Mouse (Mus musculus): ENCODE results near the gene Pdhx.

Gene Pdhx

GRCm38 (mm10) chr2:102987708-102988010 lies 85.7 kb downstream of the Pdhx start:
- no peak for DNase-seq (ENCODE audit: low spot score)

DNA sequence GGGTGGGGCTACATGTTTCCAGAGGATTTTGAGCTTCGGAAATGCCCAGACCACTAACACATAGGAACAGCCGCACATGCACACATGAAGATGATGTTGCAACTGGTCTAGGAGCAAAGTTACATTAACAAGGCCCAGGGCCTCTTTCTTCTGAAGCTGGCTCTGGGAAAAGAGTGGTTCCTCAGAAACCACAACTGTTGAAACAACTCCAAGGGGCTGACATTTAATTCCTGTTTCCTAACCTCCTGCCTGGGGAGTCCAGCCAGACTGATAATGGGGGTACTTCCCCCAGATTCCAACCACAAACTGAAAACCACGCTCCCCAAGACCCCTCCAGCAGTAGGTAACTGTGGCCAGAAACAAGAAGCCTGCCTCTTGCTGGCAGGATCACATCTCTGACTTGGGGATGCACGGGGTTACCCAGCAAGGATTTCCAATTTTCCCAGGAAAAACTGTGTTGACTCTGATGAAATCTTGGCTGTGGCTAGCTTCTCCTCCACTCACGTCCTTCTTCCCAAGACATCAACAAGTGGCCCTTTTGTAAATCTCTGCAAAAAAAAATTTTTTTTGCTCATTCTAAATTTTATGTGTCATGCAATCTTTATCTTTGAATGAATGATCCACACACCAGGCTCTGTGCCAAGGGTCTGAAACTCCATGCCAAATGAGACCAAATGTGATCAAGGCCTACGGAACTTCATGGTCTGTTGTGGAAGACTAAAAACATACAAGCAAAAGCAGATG lies 86.2 kb downstream of the Pdhx start:
- peak; percentile 26 for DNase-seq (ENCODE audit: low spot score)

DNA sequence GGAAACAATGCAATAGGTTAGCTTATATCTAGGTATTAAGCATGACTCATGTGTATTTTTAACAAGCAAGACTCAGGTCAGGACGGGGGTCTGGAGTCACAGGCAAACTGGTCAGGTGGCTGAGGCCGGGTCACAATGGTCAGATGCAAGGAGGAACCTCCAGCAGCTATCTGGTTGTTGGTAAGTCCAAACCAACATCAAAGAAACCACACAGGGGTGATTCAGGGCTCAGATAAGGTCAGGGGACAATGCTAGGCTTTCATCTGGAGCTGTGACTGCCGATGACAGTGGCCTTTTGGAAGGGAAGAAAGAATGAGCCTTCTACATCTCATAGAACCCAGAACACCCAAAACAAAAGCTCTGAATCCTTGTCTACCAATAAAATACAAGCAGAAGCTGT lies 86.9 kb downstream of the Pdhx start:
- no peak for DNase-seq (ENCODE audit: low spot score)

- no peak for DNase-seq (ENCODE audit: low spot score)
Observed at GRCm38 (mm10) chr2:102982822-102983221, 90.5 kb downstream of the Pdhx start.

DNA sequence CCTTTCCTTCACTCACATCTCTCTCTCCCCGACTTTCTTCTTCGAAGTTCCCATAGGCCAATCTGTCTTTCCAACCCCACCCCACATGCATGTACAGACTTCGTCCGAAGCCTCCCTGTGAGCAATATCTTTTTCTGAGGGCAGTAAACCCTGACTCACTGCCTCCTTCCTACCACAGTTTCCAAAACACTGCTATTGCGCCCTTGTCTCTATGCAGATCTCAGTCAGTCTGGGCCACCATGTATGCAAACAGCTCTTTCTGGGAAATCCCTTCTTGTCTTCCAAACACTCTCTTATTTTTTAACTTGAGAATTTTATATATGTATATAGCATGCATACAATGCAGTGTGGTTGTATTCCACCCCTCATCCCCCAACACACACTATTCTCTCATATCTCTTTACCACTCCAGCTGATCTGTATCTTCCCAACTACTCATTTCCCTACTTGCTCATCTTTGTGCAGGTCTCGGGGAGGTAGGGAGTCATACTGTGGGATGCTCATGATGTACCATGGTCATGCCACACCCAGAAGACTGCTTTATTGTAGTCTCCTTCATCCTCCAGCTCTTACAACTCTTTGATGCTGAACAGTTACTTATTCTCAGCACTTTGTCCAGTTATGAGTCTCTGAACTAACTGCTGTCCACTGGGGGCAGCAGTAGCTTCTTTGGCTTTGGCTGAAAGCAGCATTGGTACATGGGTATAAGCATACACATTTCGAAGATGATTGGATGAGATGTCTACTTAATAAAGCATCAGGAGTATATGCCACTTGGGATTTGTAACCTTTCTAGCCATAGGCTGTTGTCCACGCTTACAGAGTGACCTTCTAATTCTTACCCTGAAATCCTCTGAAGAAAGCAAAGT lies 91.6 kb downstream of the Pdhx start:
- DNase-seq (ENCODE audit: low spot score), result no peak

- DNase-seq (ENCODE audit: low spot score), result no peak
Observed at GRCm38 (mm10) chr2:102980870-102981269, 92.4 kb downstream of the Pdhx start.

GRCm38 (mm10) chr2:102979519-102979918 lies 93.8 kb downstream of the Pdhx start:
- no peak for DNase-seq (ENCODE audit: low spot score)

- no peak for DNase-seq (ENCODE audit: low spot score)
Observed at GRCm38 (mm10) chr2:102979112-102979511, 94.2 kb downstream of the Pdhx start.

DNA sequence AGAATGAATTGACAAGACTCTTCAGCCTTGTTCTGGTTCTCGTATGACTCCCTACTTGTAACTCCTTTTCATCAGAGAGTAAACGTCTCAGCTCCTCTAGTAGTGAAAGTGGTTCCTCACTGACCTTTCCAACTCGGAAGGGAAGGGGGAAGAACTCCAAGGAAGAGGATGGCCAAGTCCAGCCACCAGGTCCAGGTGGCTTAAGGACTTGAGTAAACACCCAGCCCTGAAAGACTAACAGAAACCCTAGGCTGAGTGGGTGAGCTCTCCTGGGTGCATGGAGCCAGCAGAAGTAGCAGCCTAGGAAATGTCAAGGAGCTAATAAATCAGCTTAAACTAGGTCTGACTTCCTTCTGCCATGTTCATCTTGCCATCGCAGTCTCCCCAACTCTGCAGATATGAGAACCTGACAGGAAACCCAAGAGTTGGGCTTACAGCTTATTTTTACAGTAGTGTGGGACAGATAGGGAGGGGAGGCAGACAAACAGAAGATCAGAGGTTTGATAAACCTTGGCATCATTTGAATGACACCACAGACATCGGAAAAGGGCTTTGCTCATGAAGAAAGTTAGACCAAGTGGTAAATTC lies 97.9 kb downstream of the Pdhx start:
- no peak for DNase-seq (ENCODE audit: low spot score)

GRCm38 (mm10) chr2:102973115-102973514 lies 100.2 kb downstream of the Pdhx start:
- no peak for DNase-seq (ENCODE audit: low spot score)

- DNase-seq (ENCODE audit: low spot score), result no peak
Observed at GRCm38 (mm10) chr2:102972575-102972974, 100.7 kb downstream of the Pdhx start.

GRCm38 (mm10) chr2:102971951-102972350 lies 101.4 kb downstream of the Pdhx start:
- DNase-seq (ENCODE audit: low spot score), result no peak

Data from ovary, adult 18-20 months (tissue).